Mouse (Mus musculus) lung, postnatal 0 days (tissue): ENCODE measurements at regions not wholly inside any gene's neighbourhood (a gene's known extent, or its start where the extent isn't known, plus 50 kb on each side); places are given as distances from the start of the nearest gene placed in this dataset.

Experiments used
- CTCF ChIP-seq: IDR thresholded peaks from 2 replicates; pipeline ENCODE4 v1.5.1; 2016; ENCODE audit warnings: antibody characterized with exemption, mild to moderate bottlenecking
- EP300 ChIP-seq: IDR thresholded peaks from 2 replicates; pipeline ENCODE4 v1.6.1; 2016; ENCODE audit warnings: antibody characterized with exemption, mild to moderate bottlenecking, control low read depth

- TF ChIP-seq EP300 (no peak), CTCF (no peak)
Measured at GRCm38 (mm10) chr14:37323392-37323791, 188.3 kb upstream of the Ghitm start.
